Mouse (Mus musculus): ENCODE results near the gene Spaca7.

GRCm38 (mm10) chr8:12548680-12549079 lies 24.1 kb upstream of the Spaca7 start:
- TF ChIP-seq CTCF (conservative IDR thresholded peaks at IDR 0.05; ENCODE audit: low read length) = no peak
- TF ChIP-seq POU5F1 (IDR thresholded peaks at IDR 0.05; ENCODE audit: borderline replicate concordance, low read length) = no peak

All from E14TG2a.4 (cell line).